Mouse (Mus musculus) ovary, postnatal 10 days (tissue): ENCODE results near the gene Eid1.

Source experiments
- DNase-seq: peaks from one replicate; pipeline ENCODE4 v3.0.0; 2022; ENCODE audit warnings: low spot score

Gene Eid1

GRCm38 (mm10) chr2:125670846-125671245, 2.0 kb upstream of the Eid1 start:
- DNase-seq: no peak

- no peak for DNase-seq
Measured at GRCm38 (mm10) chr2:125672568-125672956, 333 bp upstream of the Eid1 start.

GRCm38 (mm10) chr2:125681811-125682210, 8.9 kb downstream of the Eid1 start:
- no peak for DNase-seq

- DNase-seq: no peak
Measured at GRCm38 (mm10) chr2:125683895-125684294, 11.0 kb downstream of the Eid1 start.

DNA sequence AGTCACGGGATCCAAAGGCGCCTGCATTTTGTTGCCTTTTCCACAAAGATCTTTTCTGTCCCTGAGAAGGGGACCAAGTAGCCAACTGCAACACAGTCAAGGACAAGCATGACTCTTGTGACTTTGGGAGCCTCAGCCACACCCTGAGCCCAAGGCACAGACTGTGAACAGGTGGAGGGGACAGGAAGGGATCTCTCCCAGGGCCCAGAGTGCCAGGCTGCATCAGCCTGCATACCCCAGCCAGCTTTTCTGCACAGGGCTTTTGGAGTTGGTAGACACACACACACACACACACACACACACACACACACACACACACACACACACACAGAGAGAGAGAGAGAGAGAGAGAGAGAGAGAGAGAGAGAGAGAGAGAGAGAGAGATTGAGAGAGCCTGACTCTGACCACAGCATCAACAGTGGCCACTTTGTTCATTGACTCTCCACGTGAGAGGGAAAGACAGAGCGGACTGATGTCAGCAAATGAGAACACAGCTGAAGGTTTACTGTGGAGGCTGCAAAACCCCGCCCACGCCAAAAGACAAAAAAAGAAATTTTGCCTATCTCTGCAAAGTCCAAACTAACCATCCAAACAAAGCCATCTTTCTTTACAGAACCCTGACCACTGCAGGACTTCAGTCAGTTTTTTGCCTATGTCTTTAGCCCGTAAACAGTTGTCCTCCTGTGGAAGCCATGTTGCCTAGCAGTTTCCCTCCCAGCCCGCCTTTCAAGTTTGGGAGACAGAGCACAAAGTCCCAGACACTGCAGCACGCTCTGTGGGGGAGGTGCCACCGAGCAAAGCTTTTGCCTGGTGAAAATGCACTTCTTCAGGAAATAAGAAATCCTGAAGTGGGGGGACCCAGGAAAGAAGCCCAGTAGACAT, 11.9 kb downstream of the Eid1 start:
- DNase-seq: no peak

GRCm38 (mm10) chr2:125685441-125686150, 12.7 kb downstream of the Eid1 start:
- no peak for DNase-seq

DNA sequence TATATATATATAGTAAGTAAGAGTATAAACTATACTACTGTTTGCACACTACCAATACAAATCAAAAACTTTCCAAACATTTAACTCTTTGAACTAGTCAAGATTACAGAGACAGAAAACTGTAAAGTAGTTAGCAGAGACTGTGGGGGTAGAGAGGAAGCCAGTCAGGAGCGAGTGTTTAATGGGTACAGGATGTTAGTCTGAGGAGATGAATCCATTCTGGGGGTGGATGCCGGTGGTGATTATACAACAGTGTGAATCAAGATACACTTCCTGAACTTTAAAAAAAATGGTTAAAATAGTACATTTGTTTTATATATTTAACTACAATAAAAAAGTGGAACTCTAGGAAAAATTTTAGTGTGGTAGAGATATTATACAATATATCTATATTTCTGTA, 19.1 kb downstream of the Eid1 start:
- no peak for DNase-seq

- DNase-seq: no peak
Measured at GRCm38 (mm10) chr2:125694798-125695197, 21.9 kb downstream of the Eid1 start.

DNA sequence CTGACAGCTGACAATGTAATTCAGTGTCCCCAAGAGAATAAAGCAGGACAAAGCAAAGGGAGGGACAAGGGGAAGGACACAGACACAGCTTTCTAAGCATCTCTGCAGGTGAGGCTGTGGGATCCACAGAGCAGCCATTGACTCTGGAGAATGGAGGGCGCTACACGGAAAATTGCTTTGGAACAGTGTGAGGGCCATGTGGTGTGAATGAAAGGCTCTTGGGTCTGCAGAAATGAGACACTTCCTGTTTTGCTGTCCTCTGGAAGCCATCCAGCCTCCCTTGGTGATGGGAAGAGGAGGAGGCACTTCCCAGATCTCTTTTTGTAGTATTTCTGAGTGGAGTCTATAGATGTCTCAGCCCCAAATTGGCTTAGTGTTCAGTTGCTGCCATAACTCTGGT, 23.3 kb downstream of the Eid1 start:
- DNase-seq: no peak

GRCm38 (mm10) chr2:125701606-125702005, 28.7 kb downstream of the Eid1 start:
- DNase-seq: no peak

DNA sequence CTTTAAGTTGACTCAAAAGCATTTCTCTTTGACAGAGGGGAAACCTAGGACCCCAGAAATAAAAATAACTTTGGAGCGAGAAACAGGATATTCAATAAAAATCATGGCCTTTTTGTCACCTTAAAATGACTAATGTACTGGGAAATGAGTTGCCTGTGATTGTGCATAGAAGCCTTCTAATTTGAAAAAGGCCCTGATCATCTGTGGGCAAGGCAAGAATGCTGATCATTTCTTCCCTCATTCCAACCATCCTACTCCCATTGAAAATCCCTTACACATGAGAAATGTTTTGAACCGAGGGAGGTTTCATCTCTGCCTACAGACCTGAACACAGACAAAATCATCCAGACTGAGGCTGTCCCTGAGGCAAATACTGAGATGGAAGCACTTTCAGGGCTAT, 30.0 kb downstream of the Eid1 start:
- DNase-seq: no peak

GRCm38 (mm10) chr2:125704907-125705631, 32.2 kb downstream of the Eid1 start:
- no peak for DNase-seq

- no peak for DNase-seq
Measured at GRCm38 (mm10) chr2:125706510-125706921, 33.6 kb downstream of the Eid1 start.

- DNase-seq: no peak
Measured at GRCm38 (mm10) chr2:125716599-125716998, 43.7 kb downstream of the Eid1 start.

- no peak for DNase-seq
Measured at GRCm38 (mm10) chr2:125723086-125723407, 50.2 kb downstream of the Eid1 start.

DNA sequence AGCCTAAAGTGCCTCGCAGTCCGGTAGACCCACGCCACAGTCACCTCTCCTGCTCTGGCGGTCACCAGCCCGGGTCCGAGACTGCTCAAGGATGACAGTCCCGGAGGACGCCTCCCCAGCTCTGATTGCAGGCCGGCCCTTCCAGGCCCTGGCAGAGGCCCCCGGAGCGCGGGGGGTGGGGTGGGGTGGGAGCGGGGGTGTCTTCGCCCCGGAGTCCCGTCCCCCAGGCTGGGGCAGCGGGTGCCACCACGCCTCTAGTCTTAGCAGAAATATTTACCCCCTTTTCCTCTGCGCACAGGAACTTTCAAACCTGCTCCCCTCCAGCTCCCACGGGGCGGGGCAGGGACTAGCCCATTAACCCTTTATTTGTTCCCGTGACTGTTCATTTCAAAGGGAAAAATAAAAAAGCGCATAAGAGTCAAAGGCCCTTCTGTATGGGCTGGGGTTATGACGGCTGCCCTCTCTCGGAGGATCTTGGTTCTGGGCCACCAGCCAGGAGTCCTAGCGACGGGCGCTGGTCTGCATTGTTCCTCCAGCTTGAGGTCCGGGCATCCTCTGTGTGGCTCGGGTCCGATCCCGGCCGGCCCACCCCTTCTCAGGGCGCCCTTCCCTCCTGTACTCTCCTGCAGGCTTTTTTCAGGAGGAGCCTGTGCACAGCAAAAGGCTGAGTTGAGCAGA, 50.7 kb downstream of the Eid1 start:
- no peak for DNase-seq

GRCm38 (mm10) chr2:125724086-125724430, 51.2 kb downstream of the Eid1 start, which contains the start of gene Shc4:
TSS of gene Shc4 (minus strand) at chr2:125724148.
- DNase-seq: no peak
